In genomic region chr11:113015686-113016304, GRCm38 (mm10) we compare ENCODE assay signal across 15 mouse cellular contexts.
DNase-seq lines count a peak whose midpoint lies in the region; ATAC-seq lines count a peak whose summit lies in the region.
"Had no signal": no experiment of that assay in that cellular context is flagged by ENCODE, and none has a peak within 500 bp of the region (broad histone marks: within the 10 kb centered on the region; RNA-seq: fewer than 3 reads in every experiment).

No protein-coding gene starts in this region.

- no peak overlapping the region for H3K4me3 ChIP-seq in hindbrain, embryonic 16.5 days (ENCODE audit: low read length)
- no peak overlapping the region for H3K4me3 ChIP-seq in hindbrain, embryonic 14.5 days (replicated peaks; ENCODE audit: low read length)
- no peak overlapping the region for H3K4me3 ChIP-seq in embryonic facial prominence, embryonic 14.5 days (ENCODE audit: low read depth, low read length)
- H3K4me3 ChIP-seq in limb, embryonic 12.5 days (replicated peaks), result no peak overlapping the region
- H3K4me3 ChIP-seq: midbrain, embryonic 15.5 days had no signal

- ATAC-seq in hindbrain, embryonic 16.5 days, result 0 out of 2 replicates have a peak, but pooled peaks have one; percentile 28
- ATAC-seq in hindbrain, embryonic 14.5 days (ENCODE audit: low FRiP score), result no peak
- ATAC-seq in embryonic facial prominence, embryonic 14.5 days (ENCODE audit: low read depth), result no peak
- peak; percentile 54; the same call in 1 of the 2 replicates for ATAC-seq in limb, embryonic 12.5 days (ENCODE audit: insufficient number of reproducible peaks, insufficient read depth, low FRiP score, low TSS enrichment, low read depth)
- ATAC-seq: activated CD4-positive, CD25-positive, alpha-beta regulatory T cell, adult 4 months; intestine, postnatal 0 days had no signal

- no peaks in the 10 kb centered on the region for H3K36me3 ChIP-seq in hindbrain, embryonic 16.5 days (ENCODE audit: control insufficient read depth, insufficient read depth, low read length)
- no peaks in the 10 kb centered on the region for H3K36me3 ChIP-seq in hindbrain, embryonic 14.5 days (replicated peaks; ENCODE audit: control insufficient read depth, insufficient read depth)
- H3K36me3 ChIP-seq in embryonic facial prominence, embryonic 14.5 days (ENCODE audit: control insufficient read depth, insufficient read depth, low read length), result no peaks in the 10 kb centered on the region
- H3K36me3 ChIP-seq in limb, embryonic 12.5 days, result no peaks in the 10 kb centered on the region
- H3K36me3 ChIP-seq: G1E; midbrain, embryonic 15.5 days had no signal

- no peak overlapping the region for H3K27ac ChIP-seq in hindbrain, embryonic 16.5 days (ENCODE audit: low read depth, low read length)
- no peak overlapping the region for H3K27ac ChIP-seq in hindbrain, embryonic 14.5 days
- H3K27ac ChIP-seq in embryonic facial prominence, embryonic 14.5 days (replicated peaks; ENCODE audit: low read depth, low read length), result no peak overlapping the region
- H3K27ac ChIP-seq in limb, embryonic 12.5 days, result peak overlapping the region; percentile 83

- intact Hi-C loops in gastrocnemius, postnatal 14 days (cut with DNase I; ENCODE audit: low total_unique reads), result no loop called here

- H3K4me1 ChIP-seq in hindbrain, embryonic 16.5 days (ENCODE audit: control insufficient read depth, insufficient read depth, low read depth, low read length), result peaks cover 28% of the 10 kb centered on the region
- peaks cover 28% of the 10 kb centered on the region for H3K4me1 ChIP-seq in hindbrain, embryonic 14.5 days (replicated peaks; ENCODE audit: control insufficient read depth, insufficient read depth, low read length)
- peaks cover 43% of the 10 kb centered on the region for H3K4me1 ChIP-seq in embryonic facial prominence, embryonic 14.5 days (ENCODE audit: control insufficient read depth, insufficient read depth, low read length)
- H3K4me1 ChIP-seq in limb, embryonic 12.5 days (replicated peaks), result peaks cover 57% of the 10 kb centered on the region

- no peaks in the 10 kb centered on the region for H3K27me3 ChIP-seq in hindbrain, embryonic 16.5 days (replicated peaks; ENCODE audit: control insufficient read depth, insufficient read depth, low read length)
- no peaks in the 10 kb centered on the region for H3K27me3 ChIP-seq in hindbrain, embryonic 14.5 days (ENCODE audit: control insufficient read depth, insufficient read depth, low read length)
- no peaks in the 10 kb centered on the region for H3K27me3 ChIP-seq in embryonic facial prominence, embryonic 14.5 days (replicated peaks; ENCODE audit: control insufficient read depth, insufficient read depth, low read length)
- H3K27me3 ChIP-seq in limb, embryonic 12.5 days, result 0 out of 2 replicates have a peak, but pooled peaks cover 3% of the 10 kb centered on the region
- H3K27me3 ChIP-seq: midbrain, embryonic 15.5 days had no signal

- 55% methylated on average over 12 of the region's 13 CpGs for WGBS in hindbrain, embryonic 16.5 days
- WGBS in hindbrain, embryonic 14.5 days, result 56% methylated on average over 12 of the region's 13 CpGs
- 45% methylated on average over 12 of the region's 13 CpGs for WGBS in embryonic facial prominence, embryonic 14.5 days
- 43% methylated on average over 13 of the region's 13 CpGs for WGBS in limb, embryonic 12.5 days

- DNase-seq in hindbrain, embryonic 14.5 days (ENCODE audit: low spot score), result no peak
- peak; percentile 38 for DNase-seq in NIH3T3 (ENCODE audit: low read depth)
- DNase-seq in embryonic facial prominence, embryonic 14.5 days (ENCODE audit: low spot score), result peak; percentile 17
- no peak for DNase-seq in thymus, postnatal 36 days
- no peak for DNase-seq in frontal cortex, postnatal 10 days (ENCODE audit: low spot score in 2 of 2)
- DNase-seq in gastrocnemius, postnatal 14 days, result no peak
- DNase-seq: B cell, adult 2 months; cerebellum, adult 2 months; right cerebral cortex, postnatal 14 days had no signal

- H3K9me3 ChIP-seq in hindbrain, embryonic 16.5 days (ENCODE audit: control insufficient read depth, low read length), result no peaks in the 10 kb centered on the region
- H3K9me3 ChIP-seq in hindbrain, embryonic 14.5 days (ENCODE audit: control insufficient read depth, low read length), result no peaks in the 10 kb centered on the region
- no peaks in the 10 kb centered on the region for H3K9me3 ChIP-seq in embryonic facial prominence, embryonic 14.5 days (ENCODE audit: control insufficient read depth, low read length)
- H3K9me3 ChIP-seq in limb, embryonic 12.5 days, result no peaks in the 10 kb centered on the region
- H3K9me3 ChIP-seq: midbrain, embryonic 15.5 days had no signal

- no peak overlapping the region for H3K9ac ChIP-seq in hindbrain, embryonic 16.5 days (ENCODE audit: low read depth, low read length)
- H3K9ac ChIP-seq in hindbrain, embryonic 14.5 days, result no peak overlapping the region
- no peak overlapping the region for H3K9ac ChIP-seq in embryonic facial prominence, embryonic 14.5 days (ENCODE audit: low read depth, low read length)
- no peak overlapping the region for H3K9ac ChIP-seq in limb, embryonic 12.5 days (replicated peaks)
- H3K9ac ChIP-seq: midbrain, embryonic 15.5 days had no signal

- H3K4me2 ChIP-seq in hindbrain, embryonic 16.5 days (ENCODE audit: low read length), result no peak overlapping the region
- H3K4me2 ChIP-seq in hindbrain, embryonic 14.5 days (replicated peaks), result no peak overlapping the region
- no peak overlapping the region for H3K4me2 ChIP-seq in embryonic facial prominence, embryonic 14.5 days (ENCODE audit: low read depth, low read length)
- H3K4me2 ChIP-seq in limb, embryonic 12.5 days, result peak overlapping the region; percentile 9; the same call in 1 of the 2 replicates
- H3K4me2 ChIP-seq: midbrain, embryonic 15.5 days had no signal

Comparison
In these comparisons a context has a peak if more than half of its experiments do, and no peak if none do; other contexts are left out.
1. ATAC-seq: peak in hindbrain, embryonic 16.5 days (single experiment) and limb, embryonic 12.5 days (single experiment); none in hindbrain, embryonic 14.5 days (single experiment) and embryonic facial prominence, embryonic 14.5 days (single experiment).
2. DNase-seq: peak in NIH3T3 (single experiment) and embryonic facial prominence, embryonic 14.5 days (single experiment); none in hindbrain, embryonic 14.5 days (single experiment), thymus, postnatal 36 days (0 of 2), frontal cortex, postnatal 10 days (0 of 2) and gastrocnemius, postnatal 14 days (single experiment).